Mouse (Mus musculus): ENCODE results near the gene Csnk2b. TPM values are rescaled to one million over a fixed set of nuclear protein-coding genes. Genes with fewer than 3 reads are reported as not detected.

The Csnk2b gene
- polyA plus RNA-seq (2017; shearing (Covaris generic)) = 100 to 1,000 TPM; 246 to 346 (median 344) TPM

DNA sequence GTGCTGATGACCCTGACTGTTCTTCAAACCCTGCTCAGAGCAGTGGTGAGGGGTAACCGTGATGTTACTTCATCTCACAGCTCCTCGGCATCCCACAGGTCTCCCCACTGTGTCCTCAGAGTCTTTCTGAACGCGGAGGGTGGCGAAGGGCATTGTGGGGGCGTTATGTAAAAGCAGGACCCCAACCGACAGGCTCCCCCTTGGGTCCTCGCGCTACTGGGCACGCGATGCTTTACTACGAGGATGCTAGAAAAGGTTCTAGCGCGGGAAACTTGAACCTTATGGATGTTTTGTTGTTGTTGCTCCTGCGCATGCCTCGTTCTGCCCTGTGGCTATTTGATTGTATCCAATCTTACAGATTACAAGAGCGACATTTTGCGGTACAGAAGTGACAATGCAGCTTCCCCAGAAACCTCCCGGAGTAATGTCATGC, at the start of gene Csnk2b:
Gene Csnk2b (minus strand): TSS at position 183 of the 433 bp plus-strand sequence.
- no peak for ATAC-seq

DNA sequence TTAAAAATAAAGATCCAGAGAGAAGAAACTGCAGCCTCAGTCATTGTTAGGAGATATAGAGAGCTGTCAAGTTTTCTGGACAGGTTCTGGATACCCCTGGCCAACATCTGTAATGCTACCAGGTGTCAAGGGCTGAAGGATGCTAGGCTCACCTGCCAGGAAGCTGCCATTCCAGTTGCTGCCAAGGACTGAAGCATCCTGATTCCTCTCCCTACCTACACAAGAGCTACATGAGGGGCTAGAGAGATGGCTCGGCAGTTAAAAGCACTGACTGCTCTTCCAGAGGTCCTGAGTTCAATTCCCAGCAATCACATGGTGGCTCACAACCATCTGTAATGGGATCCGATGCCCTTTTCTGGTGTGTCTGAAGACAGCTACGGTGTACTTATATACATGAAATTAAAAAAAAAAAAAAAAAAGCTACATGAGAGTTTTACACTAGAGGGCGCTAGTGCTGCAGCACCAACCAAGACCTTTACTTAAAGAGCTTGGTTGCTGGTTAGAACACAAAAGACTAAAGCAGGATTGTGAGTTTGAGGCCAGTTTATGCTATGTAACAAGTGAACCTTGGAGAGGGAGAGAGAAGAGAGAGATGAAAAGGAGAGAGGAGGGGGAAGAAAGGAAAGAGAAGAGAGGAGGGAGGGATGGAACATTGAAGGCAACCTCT, 46.8 kb upstream of the Csnk2b start:
- ATAC-seq = no peak

DNA sequence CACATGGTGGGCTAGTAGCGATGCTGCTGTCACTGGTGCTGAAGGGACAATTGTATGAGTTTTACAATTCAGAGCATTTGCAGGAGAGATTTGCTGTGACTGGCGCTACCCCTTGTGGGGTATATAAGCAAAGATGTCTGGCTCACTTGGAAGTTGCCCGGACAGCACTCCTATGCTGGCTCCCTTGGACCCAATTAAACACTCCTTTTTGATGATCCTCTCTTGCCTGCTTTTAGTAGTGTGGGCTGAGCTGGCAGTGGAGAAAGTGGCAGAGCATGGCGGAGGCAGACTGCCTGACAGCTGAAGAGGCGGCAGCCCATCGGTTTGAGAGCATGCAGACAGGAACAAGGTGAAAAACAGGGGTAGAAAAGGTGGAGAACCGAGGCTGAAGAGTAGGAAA, 45.9 kb upstream of the Csnk2b start:
- ATAC-seq = no peak

DNA sequence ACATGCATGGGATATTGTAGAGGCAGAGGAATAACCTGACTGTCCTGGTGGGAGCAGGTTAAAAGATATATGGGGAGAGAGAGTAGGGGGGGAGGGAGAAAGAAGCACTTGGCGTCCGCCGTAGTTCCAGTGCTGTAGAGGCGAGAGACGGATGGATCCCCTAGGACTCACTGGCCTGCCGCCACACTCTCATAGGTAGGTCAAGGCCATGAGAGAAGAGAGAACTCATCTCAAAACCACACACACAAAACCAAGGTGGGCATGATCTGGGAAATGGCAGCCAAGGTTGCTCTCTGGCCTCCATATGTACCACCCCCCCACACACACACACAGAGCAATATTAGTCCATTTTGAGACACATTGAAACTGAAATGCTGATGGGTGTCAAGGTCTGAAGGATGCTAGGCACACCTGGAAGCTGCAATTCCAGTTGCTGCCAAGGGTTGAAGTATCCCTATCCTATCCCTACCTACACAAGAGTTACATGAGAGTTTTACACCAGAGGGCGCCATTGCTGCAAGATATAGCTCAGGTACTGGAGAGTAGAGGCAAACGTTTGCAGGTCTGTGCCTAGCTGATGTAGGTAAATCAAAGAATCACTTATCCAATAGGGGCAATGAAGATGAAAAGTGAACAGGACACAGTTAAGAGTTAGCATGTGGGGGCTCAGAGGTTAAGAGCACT, 44.6 kb upstream of the Csnk2b start:
- ATAC-seq = peak; percentile 15

DNA sequence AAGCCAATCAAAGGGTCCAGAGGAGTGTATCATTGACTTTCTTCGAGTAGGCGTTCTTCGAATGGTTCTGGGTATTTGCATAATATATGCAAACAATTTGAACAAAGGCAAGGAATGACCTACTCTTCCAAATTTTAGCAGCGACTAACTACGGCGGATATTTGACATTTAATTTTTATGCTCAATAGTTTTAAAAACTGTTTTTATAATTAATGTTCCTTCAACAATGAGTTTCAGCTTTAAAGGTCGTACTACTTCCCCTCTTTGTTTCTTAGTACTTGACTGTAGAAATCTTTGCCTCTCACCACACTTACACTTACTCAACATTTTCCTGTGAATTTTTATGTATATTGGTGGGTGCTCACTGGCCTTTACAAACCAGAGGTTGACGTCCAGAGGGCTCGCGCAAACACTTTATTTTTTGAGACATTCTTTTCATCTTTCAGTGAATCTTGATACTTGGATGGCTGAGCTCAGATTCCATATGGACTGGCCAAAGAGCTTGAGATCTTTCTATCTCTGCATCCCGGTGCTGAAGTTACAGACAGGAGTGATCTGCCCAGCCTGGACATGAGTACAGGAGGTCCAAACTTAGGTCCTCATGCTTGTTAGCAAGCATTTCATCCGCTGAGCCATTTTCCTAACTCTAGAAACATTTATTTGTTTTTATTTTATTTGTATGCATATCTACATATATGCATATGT, 43.8 kb upstream of the Csnk2b start:
- ATAC-seq = no peak

DNA sequence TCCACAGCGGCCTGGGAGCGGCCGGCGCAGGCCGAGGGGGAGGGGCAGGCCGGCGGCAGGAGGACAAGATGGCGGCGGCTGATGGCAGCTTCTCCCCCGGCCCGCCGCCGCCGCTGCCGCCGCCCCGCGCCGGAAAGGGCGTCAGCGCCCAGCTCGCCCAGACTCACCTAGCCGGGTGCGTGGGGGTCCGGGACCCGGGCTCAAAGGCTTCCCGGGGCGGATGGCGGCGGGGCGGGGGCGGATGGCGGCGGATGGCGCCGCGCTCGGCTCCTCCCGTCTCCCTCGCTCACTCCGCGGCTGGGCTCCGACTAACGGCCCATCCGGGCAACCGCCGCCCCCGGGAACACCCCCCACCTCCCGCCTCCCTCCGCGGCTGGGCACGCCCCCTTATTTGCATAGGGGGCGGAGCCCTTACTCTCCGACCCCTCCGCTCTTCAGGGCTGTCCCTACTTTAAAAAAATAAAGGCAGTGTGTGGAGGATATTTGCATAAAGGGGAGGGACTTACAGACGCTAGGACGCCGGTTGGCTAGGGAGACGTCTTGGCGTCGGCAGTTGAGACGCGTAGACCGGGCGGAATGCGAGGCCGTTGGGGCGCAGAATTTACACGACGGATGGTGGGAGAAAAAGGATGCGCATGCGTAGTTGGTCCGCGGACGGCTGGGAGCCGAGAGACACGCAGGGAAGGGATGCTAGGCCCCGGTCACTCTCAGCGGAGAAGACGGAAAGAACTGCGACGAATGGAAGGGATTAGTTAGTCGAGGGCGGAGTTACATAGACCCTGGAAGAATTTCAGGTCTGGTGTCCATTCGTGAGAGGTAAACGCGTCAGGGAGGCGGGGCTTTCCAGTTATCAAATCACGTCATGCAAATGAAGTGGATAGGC, 43.0 kb upstream of the Csnk2b start, which contains the start of gene Prrc2a:
Gene Prrc2a (minus strand): TSS at position 330 of the 883 bp plus-strand sequence.
- peak; percentile 91 for ATAC-seq

DNA sequence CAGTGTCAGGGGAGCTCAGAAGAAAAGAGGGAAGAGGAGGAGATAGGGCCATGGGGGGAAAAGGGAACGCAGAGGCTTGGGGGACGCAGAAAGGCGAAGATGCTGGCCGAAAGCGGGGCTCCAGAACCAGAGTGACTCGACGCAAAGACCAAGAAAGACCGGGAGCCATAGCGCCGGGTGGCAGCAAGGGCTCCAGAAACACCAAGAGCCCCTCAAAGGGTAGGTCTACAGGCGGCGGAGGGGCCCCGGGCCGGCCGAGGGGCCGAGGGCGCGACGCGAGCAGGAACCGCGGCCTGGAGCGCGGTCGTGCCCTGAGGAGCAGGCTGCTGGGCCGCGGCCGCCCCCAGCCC, 42.3 kb upstream of the Csnk2b start:
- no peak for ATAC-seq

DNA sequence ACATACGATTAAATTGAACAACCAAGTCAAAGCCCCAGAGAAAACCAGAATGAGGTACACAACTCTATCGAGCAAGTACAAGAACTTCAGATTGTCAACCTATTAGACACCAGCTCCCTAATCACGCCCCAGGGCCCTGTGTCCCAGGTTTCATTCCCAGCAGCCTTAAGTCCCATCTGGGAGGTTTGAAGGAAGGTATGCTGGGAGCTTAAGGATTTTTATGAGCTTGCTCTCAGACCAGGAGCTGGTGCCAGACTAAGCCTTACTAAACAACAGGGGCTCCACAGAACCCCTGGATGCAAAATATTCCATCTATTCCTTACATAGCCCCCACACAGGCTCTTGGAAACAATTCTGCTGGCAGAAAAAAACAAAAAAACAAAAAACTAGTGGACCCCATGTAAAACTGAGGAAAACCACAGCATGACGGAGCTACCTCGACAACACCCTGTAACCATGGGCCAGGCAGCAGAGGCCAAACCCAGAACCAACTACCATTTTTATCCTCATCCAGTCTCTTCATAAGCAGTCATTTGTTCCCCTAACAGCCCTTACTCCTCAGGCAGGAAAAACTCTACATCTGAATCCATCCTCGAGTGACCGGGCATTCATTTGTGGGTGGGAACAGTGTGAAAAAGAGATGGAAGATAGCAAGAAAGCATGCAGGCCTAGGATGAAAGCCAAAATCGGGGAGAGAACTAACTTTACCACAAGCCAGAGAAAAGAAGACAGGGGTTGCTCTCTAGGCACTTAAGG, 41.7 kb upstream of the Csnk2b start:
- ATAC-seq = no peak

DNA sequence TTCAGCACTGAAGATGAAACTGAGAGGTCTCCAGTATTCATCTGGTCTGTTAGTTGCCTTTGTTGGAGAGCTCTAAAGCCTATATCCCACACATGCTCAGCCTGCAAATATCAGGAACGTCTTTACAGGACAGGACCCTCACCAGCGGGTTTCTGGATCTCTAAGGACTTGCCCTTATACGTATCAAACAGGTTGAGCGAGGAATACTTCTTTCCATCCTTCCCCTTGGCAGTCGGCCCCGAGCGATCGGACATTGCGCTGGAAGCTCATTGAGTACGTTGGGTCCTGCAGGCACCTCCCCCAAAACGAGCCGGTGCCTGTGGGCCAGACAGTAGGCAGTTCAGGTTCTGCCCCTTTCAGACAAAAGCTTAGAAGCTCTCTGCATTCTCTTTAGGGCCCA, 40.9 kb upstream of the Csnk2b start:
- no peak for ATAC-seq

DNA sequence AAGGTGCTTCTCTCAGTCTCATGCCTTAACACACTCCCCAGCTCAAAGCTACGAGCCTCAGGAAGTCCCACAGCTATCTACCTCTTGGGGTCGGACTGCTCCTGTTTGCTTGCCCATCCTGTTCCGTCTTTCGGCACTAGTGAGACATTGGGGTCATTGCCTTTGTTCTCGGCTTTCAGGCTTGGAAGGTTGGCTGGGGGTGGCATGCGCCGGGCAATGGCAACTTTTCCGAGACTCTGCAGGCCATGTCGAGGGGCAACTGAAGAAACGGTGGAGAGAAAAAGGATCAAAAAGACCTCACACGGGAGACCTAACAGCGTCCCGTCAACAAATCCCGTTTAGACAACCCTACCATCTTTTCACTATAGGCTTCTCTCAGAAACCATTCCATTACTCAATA, 40.3 kb upstream of the Csnk2b start:
- no peak for ATAC-seq

DNA sequence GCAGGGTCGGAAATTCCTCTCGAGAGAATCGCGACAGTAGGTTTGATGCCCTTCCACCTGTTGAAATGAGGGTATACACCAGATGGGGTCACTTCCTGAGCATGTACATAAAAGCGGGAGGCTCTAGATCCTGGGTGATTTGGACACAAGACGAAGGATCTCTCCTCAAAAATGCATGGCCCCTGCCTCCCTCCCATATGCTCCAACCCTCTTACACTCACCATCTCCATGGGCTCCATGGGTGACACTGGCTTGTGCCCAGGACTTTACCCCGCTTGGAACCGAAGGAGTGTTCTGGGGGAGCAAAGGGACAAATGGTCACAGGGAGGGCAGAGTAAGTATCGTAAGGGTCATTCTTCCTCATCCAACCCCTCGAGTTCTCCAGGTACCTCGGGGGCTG, 39.6 kb upstream of the Csnk2b start:
- no peak for ATAC-seq

DNA sequence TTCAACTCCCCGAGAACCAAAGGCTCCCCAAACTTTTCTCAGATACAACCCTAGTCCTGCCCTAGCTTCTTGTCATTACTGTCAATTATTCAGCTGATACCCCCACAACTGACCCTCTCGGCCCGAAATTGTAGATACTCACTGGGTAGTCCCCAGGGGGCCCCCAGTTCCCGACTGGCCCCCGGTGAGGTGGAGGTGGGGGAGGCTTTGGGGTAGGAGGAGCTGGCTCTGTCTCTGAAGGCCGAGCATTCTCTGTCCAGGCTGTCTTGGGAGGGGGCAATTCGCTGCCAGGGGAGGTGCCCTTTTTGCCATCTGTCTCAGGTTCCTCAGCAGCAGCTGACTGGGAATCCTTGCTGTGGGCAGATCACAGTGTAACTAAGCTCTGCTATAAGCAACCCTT, 37.8 kb upstream of the Csnk2b start:
- ATAC-seq = no peak

DNA sequence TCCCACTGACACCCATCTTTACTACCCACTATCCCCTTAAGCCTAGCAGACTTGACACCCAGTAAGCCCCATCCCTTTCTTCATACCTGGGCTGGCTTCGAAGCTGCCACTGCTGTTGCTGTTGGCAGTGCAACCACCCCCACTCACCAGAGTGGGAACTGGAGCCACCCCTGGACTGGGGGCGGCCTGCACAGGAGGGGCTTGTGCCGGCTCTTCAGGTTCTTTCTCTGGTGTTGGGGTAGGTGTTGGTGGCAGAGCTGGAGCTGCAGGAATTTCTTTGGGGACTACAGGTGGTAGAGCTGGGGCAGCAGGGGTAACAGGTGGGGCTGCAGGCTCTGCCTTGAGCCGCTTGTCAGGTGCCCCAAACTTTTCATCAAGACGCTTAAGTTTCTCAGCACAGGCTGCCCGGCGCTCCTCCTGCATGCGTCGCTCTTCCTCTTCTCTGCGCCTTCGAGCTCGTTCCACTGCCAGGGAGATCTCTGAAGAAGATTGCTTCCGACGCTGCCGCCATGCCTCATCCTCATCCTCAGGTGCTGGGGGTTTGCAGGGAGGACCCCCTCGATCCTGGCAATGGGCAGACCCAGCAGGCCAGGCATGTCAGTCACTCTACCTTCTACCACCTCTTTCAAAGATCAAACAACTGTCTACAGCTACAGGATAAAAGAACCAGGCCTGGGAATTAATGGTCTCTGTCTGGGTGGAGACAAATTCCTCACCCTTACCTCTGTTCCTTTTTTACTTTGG, 37.2 kb upstream of the Csnk2b start:
- ATAC-seq = no peak

DNA sequence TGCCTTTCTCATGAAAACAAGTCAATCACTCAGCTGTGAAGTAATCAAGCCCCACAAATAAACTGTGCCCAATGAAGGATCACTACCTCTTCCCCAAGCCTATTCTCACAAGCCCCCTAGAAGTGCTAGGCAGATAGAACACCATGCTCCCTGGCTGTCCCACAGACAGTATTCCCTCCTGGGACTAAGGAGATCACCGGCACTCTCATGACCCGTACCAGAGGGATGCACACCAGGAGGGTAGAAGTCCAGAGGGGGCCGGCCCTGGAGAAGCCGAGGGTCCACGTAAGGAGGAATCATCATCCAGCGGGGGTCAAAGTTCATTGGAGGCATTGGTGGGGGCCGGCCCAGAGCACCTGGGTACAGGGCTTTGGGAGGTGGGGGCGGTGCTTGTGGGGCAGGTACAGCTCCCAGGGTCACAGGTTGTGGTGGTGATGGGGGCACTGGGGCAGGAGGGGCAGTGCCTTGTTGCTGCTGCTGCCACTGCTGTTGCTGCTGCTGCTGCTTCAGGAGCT, 35.9 kb upstream of the Csnk2b start:
- no peak for ATAC-seq

DNA sequence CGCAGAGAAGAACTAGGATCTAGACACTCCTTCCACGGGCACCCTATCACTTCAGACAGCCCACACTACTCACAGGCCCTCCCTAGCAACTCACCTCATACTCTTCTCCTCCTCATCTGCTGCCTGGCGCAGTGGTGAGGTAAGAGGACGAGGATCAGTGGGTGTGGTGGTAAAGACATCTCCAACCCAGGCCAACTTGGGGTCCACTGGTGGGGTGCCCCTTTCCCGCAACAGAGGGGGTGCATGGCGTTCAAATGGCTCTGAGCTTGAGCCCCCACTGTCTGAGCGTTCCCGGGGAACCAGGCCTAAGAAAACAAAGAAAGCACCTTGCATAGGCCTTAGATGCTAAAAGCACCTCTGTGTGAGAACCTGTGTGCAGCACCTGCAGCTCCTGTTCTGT, 35.4 kb upstream of the Csnk2b start:
- ATAC-seq = no peak

DNA sequence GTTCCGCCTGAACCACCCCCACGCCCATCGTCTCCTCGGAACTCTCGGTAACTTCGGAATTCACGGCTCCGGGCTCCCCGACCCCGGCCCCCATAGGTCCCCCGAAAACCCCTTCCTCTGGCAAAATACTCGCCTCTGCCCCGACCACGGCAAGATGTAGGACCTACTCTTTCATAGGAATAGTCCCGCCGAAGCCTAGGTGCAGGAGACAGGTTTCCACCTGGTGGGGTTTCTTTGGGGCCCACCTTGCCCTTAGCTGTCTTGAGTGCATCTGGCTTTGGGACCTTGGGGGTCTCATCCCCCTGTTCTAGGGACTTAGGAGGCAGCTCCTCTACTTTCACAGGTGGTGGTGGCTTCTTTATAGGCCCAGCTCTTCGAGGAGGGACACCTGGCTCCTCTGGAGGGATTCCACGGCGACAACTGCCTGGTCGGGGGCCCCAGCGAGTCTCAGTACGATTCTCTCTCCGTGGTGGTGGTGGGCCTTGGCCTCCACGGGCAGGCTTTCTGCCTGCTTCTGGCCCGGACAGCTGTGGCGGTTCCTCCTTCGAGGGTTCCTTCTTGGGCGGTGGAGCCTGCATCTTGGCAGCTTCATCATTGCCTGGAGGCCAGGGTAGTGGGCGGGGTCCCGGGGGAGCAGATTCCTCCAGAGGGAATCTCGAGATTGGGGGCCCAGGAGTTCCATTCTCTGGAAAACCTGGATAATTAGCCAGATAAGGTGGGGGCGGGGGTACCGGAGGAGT, 34.8 kb upstream of the Csnk2b start:
- ATAC-seq = no peak

DNA sequence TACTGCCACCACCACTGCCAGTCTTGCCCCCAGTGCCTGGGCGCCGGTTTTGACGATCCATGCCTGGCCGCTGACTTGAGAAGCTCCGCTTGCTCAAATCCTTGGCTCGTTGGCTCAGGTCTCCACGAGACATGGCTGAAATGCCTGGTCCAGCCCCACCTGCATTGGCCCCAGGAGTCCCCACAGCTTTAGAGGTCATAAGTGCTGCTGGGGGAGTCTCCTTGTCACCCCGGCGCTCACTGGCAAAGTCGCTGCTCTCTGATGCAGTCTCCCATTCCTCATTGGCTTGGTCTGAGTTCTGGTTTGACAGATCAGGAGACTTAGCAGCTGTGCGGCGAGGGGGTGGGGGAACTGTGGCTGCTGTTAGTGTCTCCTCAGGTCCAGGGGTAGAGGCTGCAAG, 33.6 kb upstream of the Csnk2b start:
- ATAC-seq = no peak

DNA sequence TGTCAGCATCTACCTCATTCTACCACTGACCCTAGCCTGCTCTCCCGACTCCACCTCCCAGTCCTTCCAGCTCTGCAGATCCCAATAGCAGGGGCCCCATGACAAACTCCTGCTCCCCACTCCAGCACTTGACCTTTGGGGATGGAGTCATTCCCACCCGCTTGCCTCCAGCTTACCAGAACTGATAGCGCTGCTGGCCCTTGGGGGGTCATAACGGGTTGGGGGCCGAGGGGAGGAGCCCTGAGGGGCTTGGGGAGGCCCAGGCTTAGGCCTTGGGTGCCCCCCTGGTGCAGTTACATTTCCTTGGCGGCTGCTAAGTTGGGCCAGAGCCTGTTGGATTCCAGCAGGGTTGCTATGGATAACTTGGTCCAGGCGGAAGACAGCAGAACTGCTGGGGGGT, 32.8 kb upstream of the Csnk2b start:
- ATAC-seq = no peak

DNA sequence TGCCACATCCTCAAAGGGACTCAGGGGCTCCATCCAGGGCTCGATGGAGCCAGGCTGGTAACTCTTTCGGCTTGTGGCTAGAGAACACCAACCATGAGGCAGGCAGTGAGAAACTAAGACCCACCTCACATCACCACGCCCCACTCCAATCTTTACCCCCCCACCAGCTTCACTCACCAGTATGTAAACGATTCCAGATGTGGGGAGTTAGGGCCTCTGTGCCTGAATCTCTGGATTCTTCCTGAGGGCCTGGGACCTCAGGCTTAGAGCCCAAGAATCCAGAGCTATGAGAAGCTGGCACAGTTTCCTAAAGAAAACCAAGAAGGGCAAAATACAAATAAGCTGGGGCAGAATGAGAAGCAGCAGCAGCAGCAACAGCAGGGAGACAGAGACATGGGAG, 32.1 kb upstream of the Csnk2b start:
- ATAC-seq = no peak

DNA sequence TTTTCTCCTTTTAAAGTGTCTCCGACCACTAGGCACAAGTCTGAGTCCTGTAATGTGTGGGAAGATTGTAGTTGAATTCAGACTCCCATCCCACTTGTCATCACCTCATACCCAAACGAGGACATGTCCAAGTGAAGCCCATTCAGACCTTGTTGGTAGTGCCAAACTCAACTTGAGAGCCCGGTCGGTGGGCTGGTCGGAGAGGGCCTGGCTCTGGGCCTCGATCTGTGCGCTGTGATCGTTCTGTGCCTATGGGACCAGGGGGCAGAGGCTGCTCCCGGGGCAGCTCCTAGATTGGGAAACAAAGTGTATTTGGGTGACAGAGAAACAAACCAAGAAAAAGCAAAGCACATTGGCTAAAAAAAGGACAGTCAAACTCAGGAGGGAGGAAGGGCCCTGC, 31.2 kb upstream of the Csnk2b start:
- ATAC-seq = no peak

All from inflammation-experienced regulatory T-cells, adult 6 months (primary cell).